Mouse (Mus musculus) left cerebral cortex, postnatal 36 days (tissue): ENCODE measurements around the gene Rere. TPM values are rescaled to one million over a fixed set of nuclear protein-coding genes. Genes with fewer than 3 reads are reported as not detected.

Source experiments
- DNase-seq, 2 experiments: peaks; one replicate each; pipeline ENCODE4 v3.0.0; 2021 to 2022; ENCODE audit warnings: low spot score in 2 of 2, mixed read lengths in 1 of 2
- intact Hi-C: fragments of 180-260 bp; cut with DNase I; formaldehyde crosslinking; loops from one replicate; pipeline ENCODE4 v1.15.1; 2025
- total RNA-seq, 2 experiments: library from RNA; stranded (reverse); gene quantifications; 2 replicates each; pipeline ENCODE4 v1.2.3; 2021

Gene Rere
- 100 to 1,000 TPM in 1 of 2 experiments, 10 to 100 TPM in 1; 86.7 to 131 TPM for total RNA-seq

- DNase-seq, result peak; percentile 98 to 99
- intact Hi-C loops, result loop anchor here (5.0 kb wide), 2 partner anchors 61 to 181 kb away; no protein-coding TSS in a partner anchor
Observed at GRCm38 (mm10) chr4:150281018-150281761, at the start of gene Rere. Gene Rere (plus strand): TSS chr4:150281646.

- intact Hi-C loops, result no loop called here
- DNase-seq, result peak; percentile 46 to 63
Observed at GRCm38 (mm10) chr4:150231871-150232270, 49.6 kb upstream of the Rere start.

GRCm38 (mm10) chr4:150234599-150235327 is 46.7 kb upstream of the Rere start:
- DNase-seq, result no peak
- intact Hi-C loops, result no loop called here

- no peak for DNase-seq
- intact Hi-C loops, result no loop called here
Observed at GRCm38 (mm10) chr4:150235585-150235984, 45.9 kb upstream of the Rere start.

- intact Hi-C loops, result no loop called here
- no peak for DNase-seq
Observed at GRCm38 (mm10) chr4:150236031-150236430, 45.4 kb upstream of the Rere start.

- intact Hi-C loops, result no loop called here
- peak; percentile 93 for DNase-seq
Observed at GRCm38 (mm10) chr4:150236521-150237481, 44.6 kb upstream of the Rere start, which contains the start of gene Eno1. Gene Eno1 (plus strand): TSS chr4:150236721.

- intact Hi-C loops, result no loop called here
- no peak for DNase-seq
Observed at GRCm38 (mm10) chr4:150237636-150238361, 43.6 kb upstream of the Rere start.

GRCm38 (mm10) chr4:150238433-150239086 is 42.9 kb upstream of the Rere start:
- intact Hi-C loops, result no loop called here
- no peak for DNase-seq

GRCm38 (mm10) chr4:150239087-150239480 is 42.4 kb upstream of the Rere start:
- intact Hi-C loops, result no loop called here
- DNase-seq, result no peak

- intact Hi-C loops, result no loop called here
- no peak for DNase-seq
Observed at GRCm38 (mm10) chr4:150239503-150239902, 41.9 kb upstream of the Rere start.

- intact Hi-C loops, result no loop called here
- peak; percentile 58 to 60 for DNase-seq
Observed at GRCm38 (mm10) chr4:150239951-150240368, 41.5 kb upstream of the Rere start.

- intact Hi-C loops, result no loop called here
Observed at GRCm38 (mm10) chr4:150240381-150240886, 41.0 kb upstream of the Rere start.

GRCm38 (mm10) chr4:150241708-150242107 is 39.7 kb upstream of the Rere start:
- no peak for DNase-seq
- intact Hi-C loops, result no loop called here

More at GRCm38 (mm10) chr4:150240381-150240886, 41.0 kb upstream of the Rere start:
- DNase-seq, result no peak

GRCm38 (mm10) chr4:150242745-150243144 is 38.7 kb upstream of the Rere start:
- no peak for DNase-seq
- intact Hi-C loops, result no loop called here

- no peak for DNase-seq
- intact Hi-C loops, result no loop called here
Observed at GRCm38 (mm10) chr4:150245876-150246275, 35.6 kb upstream of the Rere start.

- intact Hi-C loops, result loop anchor here (2.0 kb wide), 1 partner anchor 71 kb away; no protein-coding TSS in a partner anchor
- DNase-seq, result peak; percentile 59 to 64
Observed at GRCm38 (mm10) chr4:150248009-150248408, 33.4 kb upstream of the Rere start.

- intact Hi-C loops, result loop anchor here (2.0 kb wide), 1 partner anchor 72 kb away; no protein-coding TSS in a partner anchor
- no peak for DNase-seq
Observed at GRCm38 (mm10) chr4:150248917-150249316, 32.5 kb upstream of the Rere start.

GRCm38 (mm10) chr4:150249731-150250270 is 31.6 kb upstream of the Rere start:
- no peak for DNase-seq

More at GRCm38 (mm10) chr4:150249731-150250270, 31.6 kb upstream of the Rere start:
- intact Hi-C loops, result loop anchor here (2.0 kb wide), 1 partner anchor 73 kb away; no protein-coding TSS in a partner anchor
